Mouse (Mus musculus): ENCODE data around the gene Dhfr.

GRCm38 (mm10) chr13:92403496-92403895 is 49.0 kb downstream of the Dhfr start:
- TF ChIP-seq POLR2A (IDR thresholded peaks at IDR 0.05; ENCODE audit: insufficient read depth, low read depth, low read length) (no peak), CTCF (IDR thresholded peaks at IDR 0.05; ENCODE audit: insufficient read depth, low read depth, low read length) (no peak)
